Comparison of ENCODE assay signal across 16 mouse cellular contexts in genomic region chr2:131808856-131809255, GRCm38 (mm10). TPM values are rescaled to one million over a fixed set of nuclear protein-coding genes. Genes with fewer than 3 reads are reported as not detected.
DNase-seq lines count a peak whose midpoint lies in the region; ATAC-seq lines count a peak whose summit lies in the region.
"Had no signal": no experiment of that assay in that cellular context is flagged by ENCODE, and none has a peak within 500 bp of the region (broad histone marks: within the 10 kb centered on the region; RNA-seq: fewer than 3 reads in every experiment).

No protein-coding gene starts in this region.

- H3K4me2 ChIP-seq in limb, embryonic 11.5 days (ENCODE audit: low read depth, severe bottlenecking) = no peak overlapping the region
- peak overlapping the region; percentile 26 for H3K4me2 ChIP-seq in limb, embryonic 12.5 days

- 0 out of 2 replicates have a peak, but pooled peaks cover 4% of the 10 kb centered on the region for H3K4me1 ChIP-seq in limb, embryonic 11.5 days (ENCODE audit: control insufficient read depth, insufficient read depth, low read length)
- H3K4me1 ChIP-seq in limb, embryonic 10.5 days = peaks cover 17% of the 10 kb centered on the region
- H3K4me1 ChIP-seq in limb, embryonic 12.5 days (replicated peaks) = peaks cover 12% of the 10 kb centered on the region

- no peak overlapping the region for H3K4me3 ChIP-seq in limb, embryonic 11.5 days (ENCODE audit: low read depth, low read length)
- no peak overlapping the region for H3K4me3 ChIP-seq in limb, embryonic 10.5 days
- H3K4me3 ChIP-seq in limb, embryonic 12.5 days (replicated peaks) = no peak overlapping the region

- H3K9ac ChIP-seq in limb, embryonic 11.5 days (ENCODE audit: low read length) = no peak overlapping the region
- no peak overlapping the region for H3K9ac ChIP-seq in limb, embryonic 12.5 days (replicated peaks)
- H3K9ac ChIP-seq: liver, postnatal 0 days had no signal

- no peak overlapping the region for H3K27ac ChIP-seq in limb, embryonic 11.5 days (replicated peaks; ENCODE audit: low read depth, low read length)
- H3K27ac ChIP-seq in limb, embryonic 10.5 days = no peak overlapping the region
- no peak overlapping the region for H3K27ac ChIP-seq in limb, embryonic 12.5 days
- H3K27ac ChIP-seq: kidney, postnatal 0 days had no signal

- H3K36me3 ChIP-seq in limb, embryonic 11.5 days (ENCODE audit: control insufficient read depth, insufficient read depth, low read length) = no peaks in the 10 kb centered on the region
- H3K36me3 ChIP-seq in limb, embryonic 10.5 days = no peaks in the 10 kb centered on the region
- no peaks in the 10 kb centered on the region for H3K36me3 ChIP-seq in limb, embryonic 12.5 days

- WGBS in limb, embryonic 11.5 days = 47% methylated on average over 7 of the region's 7 CpGs
- 56% methylated on average over 7 of the region's 7 CpGs for whole genome bisulfite sequencing in limb, embryonic 10.5 days
- 45% methylated on average over 7 of the region's 7 CpGs for WGBS in limb, embryonic 12.5 days

- no peak for ATAC-seq in limb, embryonic 11.5 days (ENCODE audit: insufficient number of reproducible peaks, low FRiP score, low TSS enrichment, low read depth)
- ATAC-seq in limb, embryonic 12.5 days (ENCODE audit: insufficient number of reproducible peaks, insufficient read depth, low FRiP score, low TSS enrichment, low read depth) = no peak
- ATAC-seq: liver, postnatal 0 days had no signal

- H3K9me3 ChIP-seq in limb, embryonic 11.5 days (ENCODE audit: control insufficient read depth, low read length) = no peaks in the 10 kb centered on the region
- no peaks in the 10 kb centered on the region for H3K9me3 ChIP-seq in limb, embryonic 10.5 days (replicated peaks)
- no peaks in the 10 kb centered on the region for H3K9me3 ChIP-seq in limb, embryonic 12.5 days

- H3K27me3 ChIP-seq in limb, embryonic 11.5 days (ENCODE audit: control insufficient read depth, insufficient read depth, low read length) = no peaks in the 10 kb centered on the region
- peaks cover 5% of the 10 kb centered on the region; the same call in 1 of the 2 replicates for H3K27me3 ChIP-seq in limb, embryonic 10.5 days (ENCODE audit: low read depth, poor library complexity, severe bottlenecking)
- peaks cover 12% of the 10 kb centered on the region; the same call in 1 of the 2 replicates for H3K27me3 ChIP-seq in limb, embryonic 12.5 days

- peak; percentile 23 for DNase-seq in limb, embryonic 11.5 days (ENCODE audit: low spot score)
- no peak for DNase-seq in limb, embryonic 10.5 days (ENCODE audit: low spot score)
- DNase-seq in ES-CJ7 (ENCODE audit: low read depth, low spot score) = peak; percentile 52
- DNase-seq in brain, adult 2 months (ENCODE audit: low read depth, low spot score) = peak; percentile 39
- DNase-seq in left cerebral cortex, adult 18-20 months (ENCODE audit: low spot score in 2 of 2) = no peak
- DNase-seq in thymus, postnatal 14 days = no peak
- no peak for DNase-seq in natural killer cell, adult 2 months (ENCODE audit: low spot score in 2 of 2)
- DNase-seq: adrenal gland, adult 2 months; cerebellum, postnatal 14 days; liver, postnatal 0 days; lung, postnatal 4 days; right cerebral cortex, postnatal 4 days had no signal

RNA-seq across cellular contexts. Expression of gene Erv3, which starts 50.7 kb away (rescaled TPM):
- polyA plus RNA-seq in limb, embryonic 11.5 days (2014; fragmentation: Nextera tagmentation; extraction: Ambion mirVana) = not detected in 2 replicates
- polyA plus RNA-seq in limb, embryonic 10.5 days (2016; fragmentation: Nextera tagmentation; extraction: Ambion mirVana) = not detected in 2 replicates
- not detected in 2 replicates for polyA plus RNA-seq in limb, embryonic 12.5 days (2016; fragmentation: Nextera tagmentation; extraction: Ambion mirVana)
- total RNA-seq in left cerebral cortex, adult 18-20 months (2021) = under 1 TPM; 0.09 to 0.23 TPM
- total RNA-seq: adrenal gland, adult 2 months had no signal
- polyA plus RNA-seq: adrenal gland, adult 2 months; heart, postnatal 0 days; kidney, postnatal 0 days; liver, postnatal 0 days; stomach, embryonic 14.5 days had no signal

Comparison
In these comparisons a context has a peak if more than half of its experiments do, and no peak if none do; other contexts are left out.
1. DNase-seq: peak in limb, embryonic 11.5 days (single experiment), ES-CJ7 (single experiment) and brain, adult 2 months (single experiment); none in limb, embryonic 10.5 days (single experiment), left cerebral cortex, adult 18-20 months (0 of 2), thymus, postnatal 14 days (single experiment) and natural killer cell, adult 2 months (0 of 2).